Mouse (Mus musculus): ENCODE measurements around the gene Sumo1. TPM values are rescaled to one million over a fixed set of nuclear protein-coding genes. Genes with fewer than 3 reads are reported as not detected.

Sumo1 gene
- polyA plus RNA-seq, 1 experiment, result 21.8 TPM

DNA sequence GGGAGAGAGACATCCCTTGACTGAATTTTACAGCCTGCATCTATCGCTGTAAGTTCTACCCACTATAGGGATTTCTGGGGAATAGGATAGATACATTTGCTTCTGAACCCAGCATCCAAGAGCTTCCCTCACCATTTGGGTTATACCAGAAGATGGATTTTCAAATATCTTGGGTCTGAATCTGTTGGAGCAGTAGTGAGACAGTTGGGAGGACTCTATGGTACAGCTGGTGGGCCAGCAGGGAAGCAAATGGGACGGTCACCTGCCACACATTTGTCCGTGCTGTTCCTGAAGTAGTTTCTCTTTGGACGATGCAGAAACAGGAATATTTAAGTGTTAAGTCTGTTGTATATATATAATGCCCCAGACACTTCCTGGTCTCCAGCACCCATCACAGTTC is 103.1 kb downstream of the Sumo1 start:
- no peak overlapping the region for H3K27ac ChIP-seq (ENCODE audit: control insufficient read depth, insufficient read depth, low read length)
- H3K36me3 ChIP-seq (ENCODE audit: control insufficient read depth, insufficient read depth, low read length), result no peaks in the 10 kb centered on the region
- H3K4me1 ChIP-seq (replicated peaks; ENCODE audit: control insufficient read depth, insufficient read depth, low read length), result peaks cover 9% of the 10 kb centered on the region; the same call in 1 of the 2 replicates
- WGBS, result 98% methylated on average over 4 of the region's 4 CpGs
- no peaks in the 10 kb centered on the region for H3K27me3 ChIP-seq (ENCODE audit: control insufficient read depth, insufficient read depth, low read length)
- TF ChIP-seq POLR2A (IDR thresholded peaks at IDR 0.05; ENCODE audit: control insufficient read depth, extremely low read depth, insufficient read depth, low read length, poor library complexity), result no peak
- no peak for TF ChIP-seq CTCF (IDR thresholded peaks at IDR 0.05; ENCODE audit: borderline replicate concordance, control insufficient read depth, extremely low read depth, insufficient read depth, low read length, poor library complexity)
- no peak overlapping the region for H3K4me3 ChIP-seq (ENCODE audit: control insufficient read depth, insufficient read depth, low read length)
- no peak for DNase-seq

DNA sequence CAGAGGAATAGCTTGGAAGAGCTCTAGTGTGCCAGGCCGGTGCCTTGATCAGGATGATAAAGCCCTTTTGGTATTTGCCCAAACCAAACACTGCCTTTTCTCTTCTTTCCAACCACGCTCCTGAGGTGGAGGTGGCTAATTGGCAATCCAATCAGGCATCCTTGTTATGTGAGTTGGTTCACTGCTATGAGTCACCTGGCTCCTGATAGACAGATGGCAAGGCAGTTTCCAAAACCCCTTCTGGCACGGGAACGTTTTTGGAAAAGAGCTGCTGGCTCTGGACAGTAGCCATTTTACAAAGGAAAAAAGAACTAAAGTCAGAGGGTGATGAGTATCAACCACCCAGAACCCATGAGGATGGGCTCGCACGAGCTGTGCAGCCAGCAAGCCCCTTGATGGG is 103.7 kb downstream of the Sumo1 start:
- TF ChIP-seq CTCF (IDR thresholded peaks at IDR 0.05; ENCODE audit: borderline replicate concordance, control insufficient read depth, extremely low read depth, insufficient read depth, low read length, poor library complexity) (no peak), POLR2A (IDR thresholded peaks at IDR 0.05; ENCODE audit: control insufficient read depth, extremely low read depth, insufficient read depth, low read length, poor library complexity) (no peak)
- H3K36me3 ChIP-seq (ENCODE audit: control insufficient read depth, insufficient read depth, low read length), result no peaks in the 10 kb centered on the region
- no peak overlapping the region for H3K27ac ChIP-seq (ENCODE audit: control insufficient read depth, insufficient read depth, low read length)
- H3K27me3 ChIP-seq (ENCODE audit: control insufficient read depth, insufficient read depth, low read length), result no peaks in the 10 kb centered on the region
- no peak overlapping the region for H3K4me3 ChIP-seq (ENCODE audit: control insufficient read depth, insufficient read depth, low read length)
- H3K4me1 ChIP-seq (replicated peaks; ENCODE audit: control insufficient read depth, insufficient read depth, low read length), result peaks cover 9% of the 10 kb centered on the region; the same call in 1 of the 2 replicates
- WGBS, result 90% methylated on average over 6 of the region's 6 CpGs
- DNase-seq, result no peak

DNA sequence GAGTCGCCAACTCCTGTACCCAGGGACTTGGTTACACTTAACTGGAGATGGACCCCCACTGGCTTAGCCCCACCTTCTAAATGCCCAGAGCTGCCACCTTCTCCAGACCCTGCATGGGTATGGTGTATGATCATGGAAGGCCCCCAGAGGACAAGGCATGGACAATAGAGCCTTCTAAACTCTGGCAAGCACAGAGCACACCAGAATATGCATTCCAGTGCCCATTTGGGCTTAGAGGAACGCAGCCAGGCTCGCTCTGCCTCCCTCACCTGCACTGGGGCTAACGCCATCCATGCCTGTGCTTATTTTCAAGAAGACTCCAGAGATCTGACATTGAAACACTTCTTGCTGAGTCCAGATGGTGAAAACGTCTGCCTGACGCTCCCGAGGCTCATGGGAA is 104.4 kb downstream of the Sumo1 start:
- DNase-seq, result no peak
- 83% methylated on average over 7 of the region's 7 CpGs for WGBS
- no peaks in the 10 kb centered on the region for H3K27me3 ChIP-seq (ENCODE audit: control insufficient read depth, insufficient read depth, low read length)
- H3K36me3 ChIP-seq (ENCODE audit: control insufficient read depth, insufficient read depth, low read length), result no peaks in the 10 kb centered on the region
- H3K4me3 ChIP-seq (ENCODE audit: control insufficient read depth, insufficient read depth, low read length), result no peak overlapping the region
- TF ChIP-seq POLR2A (IDR thresholded peaks at IDR 0.05; ENCODE audit: control insufficient read depth, extremely low read depth, insufficient read depth, low read length, poor library complexity) (no peak), CTCF (IDR thresholded peaks at IDR 0.05; ENCODE audit: borderline replicate concordance, control insufficient read depth, extremely low read depth, insufficient read depth, low read length, poor library complexity) (no peak)
- H3K27ac ChIP-seq (ENCODE audit: control insufficient read depth, insufficient read depth, low read length), result no peak overlapping the region
- peaks cover 9% of the 10 kb centered on the region; the same call in 1 of the 2 replicates for H3K4me1 ChIP-seq (replicated peaks; ENCODE audit: control insufficient read depth, insufficient read depth, low read length)

DNA sequence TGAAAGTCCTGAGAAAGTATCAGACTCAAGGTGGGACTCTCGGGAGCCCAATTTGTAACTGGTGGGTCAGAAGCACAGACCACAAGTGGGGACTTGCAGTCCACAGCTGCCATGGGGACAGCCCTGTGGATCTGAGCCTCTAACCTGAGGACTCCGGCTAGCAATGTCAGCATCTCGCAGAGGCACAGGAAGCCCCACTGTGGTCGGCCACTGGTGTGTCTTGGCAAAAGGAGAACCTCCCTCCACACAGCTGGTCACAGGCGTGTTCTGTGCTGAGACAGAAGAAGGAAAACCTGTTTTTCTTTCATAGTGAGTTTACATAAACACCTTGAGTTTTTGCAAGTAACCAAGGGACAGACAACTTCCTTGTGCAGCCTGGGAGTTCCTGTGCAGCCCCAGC is 104.8 kb downstream of the Sumo1 start:
- Histone ChIP-seq H3K4me1 (replicated peaks; ENCODE audit: control insufficient read depth, insufficient read depth, low read length) (peaks cover 9% of the 10 kb centered on the region; the same call in 1 of the 2 replicates), H3K36me3 (ENCODE audit: control insufficient read depth, insufficient read depth, low read length) (no peaks in the 10 kb centered on the region), H3K27ac (ENCODE audit: control insufficient read depth, insufficient read depth, low read length) (no peak overlapping the region), H3K27me3 (ENCODE audit: control insufficient read depth, insufficient read depth, low read length) (no peaks in the 10 kb centered on the region), H3K4me3 (ENCODE audit: control insufficient read depth, insufficient read depth, low read length) (no peak overlapping the region)
- no peak for DNase-seq
- TF ChIP-seq POLR2A (IDR thresholded peaks at IDR 0.05; ENCODE audit: control insufficient read depth, extremely low read depth, insufficient read depth, low read length, poor library complexity), result no peak
- no peak for TF ChIP-seq CTCF (IDR thresholded peaks at IDR 0.05; ENCODE audit: borderline replicate concordance, control insufficient read depth, extremely low read depth, insufficient read depth, low read length, poor library complexity)
- WGBS, result 14% methylated on average over 5 of the region's 5 CpGs

DNA sequence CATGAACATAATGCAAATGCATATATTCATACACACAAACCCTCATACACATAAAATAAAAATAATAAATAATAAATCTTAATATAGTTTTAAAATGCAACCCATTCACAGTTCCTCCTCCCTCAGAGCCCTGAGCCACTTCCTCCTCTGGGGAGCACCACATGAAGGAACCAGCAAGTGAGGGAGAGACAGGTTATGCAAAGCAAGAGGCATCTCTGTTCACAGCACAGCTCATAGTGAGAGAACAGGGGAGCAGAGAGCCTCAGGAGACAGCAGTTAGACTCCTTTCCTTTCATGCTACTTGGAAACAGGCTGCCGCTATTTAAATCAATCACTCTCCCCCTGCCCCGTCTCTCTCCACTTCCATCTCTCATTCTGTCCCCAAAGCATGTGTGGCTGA is 107.1 kb downstream of the Sumo1 start:
- peaks cover 9% of the 10 kb centered on the region; the same call in 1 of the 2 replicates for H3K4me1 ChIP-seq (replicated peaks; ENCODE audit: control insufficient read depth, insufficient read depth, low read length)
- no peak overlapping the region for H3K27ac ChIP-seq (ENCODE audit: control insufficient read depth, insufficient read depth, low read length)
- DNase-seq, result no peak
- no peak overlapping the region for H3K4me3 ChIP-seq (ENCODE audit: control insufficient read depth, insufficient read depth, low read length)
- no peaks in the 10 kb centered on the region for H3K36me3 ChIP-seq (ENCODE audit: control insufficient read depth, insufficient read depth, low read length)
- no peak for TF ChIP-seq CTCF (IDR thresholded peaks at IDR 0.05; ENCODE audit: borderline replicate concordance, control insufficient read depth, extremely low read depth, insufficient read depth, low read length, poor library complexity)
- no peak for TF ChIP-seq POLR2A (IDR thresholded peaks at IDR 0.05; ENCODE audit: control insufficient read depth, extremely low read depth, insufficient read depth, low read length, poor library complexity)
- WGBS, result 75% methylated on average over 2 of the region's 2 CpGs
- no peaks in the 10 kb centered on the region for H3K27me3 ChIP-seq (ENCODE audit: control insufficient read depth, insufficient read depth, low read length)

DNA sequence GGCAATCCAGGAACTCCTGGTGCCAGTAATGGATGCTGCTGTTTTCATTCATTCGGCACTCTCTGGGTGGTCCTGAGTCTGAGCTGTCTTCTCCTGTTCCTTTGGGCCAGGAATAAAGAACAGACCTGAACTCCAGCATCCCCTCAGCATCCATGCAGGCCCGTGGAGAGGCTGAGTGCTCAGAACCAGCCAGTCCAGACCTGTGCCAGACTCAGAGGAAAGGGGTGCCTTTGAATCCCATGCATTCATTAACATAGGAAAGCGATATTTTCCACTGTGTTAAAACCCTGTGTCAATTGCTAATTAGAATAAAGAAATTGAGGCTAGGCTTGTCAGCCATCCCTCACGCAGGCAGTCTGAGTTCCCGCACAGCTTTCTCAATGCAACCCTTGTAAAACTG is 116.9 kb downstream of the Sumo1 start:
- TF ChIP-seq POLR2A (IDR thresholded peaks at IDR 0.05; ENCODE audit: control insufficient read depth, extremely low read depth, insufficient read depth, low read length, poor library complexity), result no peak
- no peak for TF ChIP-seq CTCF (IDR thresholded peaks at IDR 0.05; ENCODE audit: borderline replicate concordance, control insufficient read depth, extremely low read depth, insufficient read depth, low read length, poor library complexity)
- Histone ChIP-seq H3K4me3 (ENCODE audit: control insufficient read depth, insufficient read depth, low read length) (no peak overlapping the region), H3K36me3 (ENCODE audit: control insufficient read depth, insufficient read depth, low read length) (no peaks in the 10 kb centered on the region), H3K27ac (ENCODE audit: control insufficient read depth, insufficient read depth, low read length) (no peak overlapping the region), H3K27me3 (ENCODE audit: control insufficient read depth, insufficient read depth, low read length) (no peaks in the 10 kb centered on the region), H3K4me1 (replicated peaks; ENCODE audit: control insufficient read depth, insufficient read depth, low read length) (peaks cover 7% of the 10 kb centered on the region)
- DNase-seq, result no peak
- whole genome bisulfite sequencing, result 93% methylated on average over 5 of the region's 5 CpGs

DNA sequence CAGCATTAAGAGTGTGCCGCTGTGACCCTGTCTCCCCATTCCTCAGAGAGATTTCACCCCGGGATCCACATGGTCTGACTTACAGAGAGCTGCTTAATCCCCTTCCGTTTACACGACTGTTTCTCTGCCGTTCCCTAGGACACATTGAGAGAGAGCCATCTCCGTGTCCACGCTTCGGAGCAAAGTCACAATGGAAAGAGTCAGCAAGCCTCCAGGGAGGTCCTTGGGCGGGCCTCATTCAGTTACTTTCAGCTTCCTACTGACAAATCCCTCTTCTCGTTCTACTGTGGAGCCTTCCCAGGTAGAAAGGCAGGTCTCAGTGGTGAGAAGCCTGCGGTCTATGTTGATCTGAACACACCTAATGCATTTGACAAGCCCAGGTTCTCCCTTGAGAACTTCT is 119.6 kb downstream of the Sumo1 start:
- DNase-seq, result no peak
- TF ChIP-seq CTCF (IDR thresholded peaks at IDR 0.05; ENCODE audit: borderline replicate concordance, control insufficient read depth, extremely low read depth, insufficient read depth, low read length, poor library complexity) (no peak), POLR2A (IDR thresholded peaks at IDR 0.05; ENCODE audit: control insufficient read depth, extremely low read depth, insufficient read depth, low read length, poor library complexity) (no peak)
- Histone ChIP-seq H3K4me1 (replicated peaks; ENCODE audit: control insufficient read depth, insufficient read depth, low read length) (peaks cover 5% of the 10 kb centered on the region), H3K27ac (ENCODE audit: control insufficient read depth, insufficient read depth, low read length) (no peak overlapping the region), H3K4me3 (ENCODE audit: control insufficient read depth, insufficient read depth, low read length) (no peak overlapping the region), H3K36me3 (ENCODE audit: control insufficient read depth, insufficient read depth, low read length) (no peaks in the 10 kb centered on the region), H3K27me3 (ENCODE audit: control insufficient read depth, insufficient read depth, low read length) (no peaks in the 10 kb centered on the region)
- WGBS, result 92% methylated on average over 11 of the region's 11 CpGs
